Mouse (Mus musculus) kidney, postnatal 14 days (tissue): ENCODE measurements around the gene Ryr2.

ENCODE experiments used
- DNase-seq: peaks from one replicate; pipeline ENCODE4 v3.0.0; 2022; ENCODE audit warnings: mixed read lengths

The Ryr2 gene

DNA sequence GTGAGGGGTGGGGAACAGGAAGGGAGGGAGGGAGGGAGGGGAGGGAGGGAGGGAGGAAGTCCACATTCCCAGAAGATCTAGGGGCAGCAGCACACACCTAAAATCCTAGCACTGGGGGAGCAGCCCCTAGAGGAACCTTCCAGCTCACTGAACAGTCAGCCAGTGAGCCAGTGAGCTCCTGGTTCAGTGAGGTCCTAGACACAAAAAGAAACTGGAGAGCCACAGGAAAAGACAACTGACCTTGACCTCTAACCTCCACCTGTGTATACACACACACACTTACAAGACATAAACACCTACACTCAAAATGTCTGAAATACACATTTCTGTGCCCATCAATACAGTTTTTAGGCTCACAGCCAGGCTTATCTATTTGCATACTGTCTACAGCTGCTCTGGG, 173.4 kb downstream of the Ryr2 start:
- DNase-seq, result no peak

GRCm38 (mm10) chr13:11928709-11929108, 178.0 kb downstream of the Ryr2 start:
- DNase-seq, result no peak

- no peak for DNase-seq
These were observed 179.0 kb downstream of the Ryr2 start for GRCm38 (mm10) chr13:11927727-11928126.

GRCm38 (mm10) chr13:11926720-11927500, 179.8 kb downstream of the Ryr2 start:
- peak; percentile 3 for DNase-seq

GRCm38 (mm10) chr13:11926215-11926614, 180.5 kb downstream of the Ryr2 start:
- DNase-seq, result no peak

DNA sequence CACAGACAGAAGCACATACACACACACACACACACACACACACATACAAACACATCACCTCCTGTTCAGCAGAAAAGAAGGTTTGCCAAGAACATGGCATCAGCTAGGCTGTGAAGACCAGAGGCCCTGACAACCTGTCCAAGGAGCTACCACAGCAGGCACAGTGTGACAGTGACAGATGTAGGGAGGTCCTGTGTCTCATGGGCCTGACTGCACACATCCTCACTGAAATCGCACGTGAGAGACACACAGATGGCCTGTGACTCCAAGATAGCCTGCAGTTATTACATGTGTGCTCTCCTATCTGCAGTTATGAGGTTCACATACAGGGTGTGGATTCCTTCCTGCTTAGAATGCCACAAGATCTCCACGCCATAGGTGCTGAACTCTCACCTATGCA, 182.0 kb downstream of the Ryr2 start:
- no peak for DNase-seq

DNA sequence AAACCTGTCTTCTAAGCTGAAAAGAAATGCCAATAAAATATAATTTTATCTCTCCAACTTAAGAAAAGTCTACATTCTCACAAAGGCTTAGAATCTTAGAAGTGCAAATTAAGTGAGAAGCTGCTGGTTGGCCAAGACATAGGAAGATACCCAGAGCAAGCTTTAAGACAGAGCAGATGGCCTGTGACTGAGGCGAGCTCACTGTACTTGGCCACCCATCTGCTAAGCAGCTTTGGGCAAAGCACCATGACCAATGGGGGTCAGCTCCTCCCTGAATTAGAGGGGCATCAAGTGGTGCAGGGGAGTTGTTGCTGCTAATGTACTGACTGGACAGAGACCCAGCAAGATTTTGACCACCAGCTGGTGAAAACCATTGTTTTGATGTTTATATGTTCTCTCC, 186.2 kb downstream of the Ryr2 start:
- DNase-seq, result no peak

- DNase-seq, result no peak
These were observed 187.3 kb downstream of the Ryr2 start for GRCm38 (mm10) chr13:11919448-11919847.

- DNase-seq, result no peak
These were observed 191.1 kb downstream of the Ryr2 start for GRCm38 (mm10) chr13:11915619-11916018.

- no peak for DNase-seq
These were observed 192.1 kb downstream of the Ryr2 start for GRCm38 (mm10) chr13:11914682-11915081.

GRCm38 (mm10) chr13:11912208-11912607, 194.5 kb downstream of the Ryr2 start:
- no peak for DNase-seq

DNA sequence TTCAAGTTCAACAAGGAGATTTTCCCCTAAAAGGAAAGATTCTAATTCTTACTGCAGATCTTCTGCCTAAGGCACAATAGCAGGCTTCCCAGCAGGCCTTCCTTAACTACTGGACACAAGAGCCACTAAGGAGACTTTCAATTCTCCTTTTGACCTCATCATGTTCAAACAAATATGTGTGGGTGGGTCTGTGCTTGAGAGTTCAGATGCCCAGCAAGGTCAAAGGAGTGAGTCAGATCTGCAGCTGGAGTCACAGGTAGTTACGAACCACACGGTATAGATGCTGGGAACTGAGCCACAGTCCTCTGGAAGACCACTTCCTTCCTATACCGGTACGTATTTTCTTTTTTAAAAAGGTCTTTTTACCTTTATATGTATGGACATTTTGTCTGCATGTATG, 198.6 kb downstream of the Ryr2 start:
- DNase-seq, result no peak

- no peak for DNase-seq
These were observed 201.6 kb downstream of the Ryr2 start for GRCm38 (mm10) chr13:11905126-11905525.

- no peak for DNase-seq
These were observed 203.5 kb downstream of the Ryr2 start for GRCm38 (mm10) chr13:11903272-11903671.

- no peak for DNase-seq
These were observed 203.9 kb downstream of the Ryr2 start for GRCm38 (mm10) chr13:11902856-11903255.

DNA sequence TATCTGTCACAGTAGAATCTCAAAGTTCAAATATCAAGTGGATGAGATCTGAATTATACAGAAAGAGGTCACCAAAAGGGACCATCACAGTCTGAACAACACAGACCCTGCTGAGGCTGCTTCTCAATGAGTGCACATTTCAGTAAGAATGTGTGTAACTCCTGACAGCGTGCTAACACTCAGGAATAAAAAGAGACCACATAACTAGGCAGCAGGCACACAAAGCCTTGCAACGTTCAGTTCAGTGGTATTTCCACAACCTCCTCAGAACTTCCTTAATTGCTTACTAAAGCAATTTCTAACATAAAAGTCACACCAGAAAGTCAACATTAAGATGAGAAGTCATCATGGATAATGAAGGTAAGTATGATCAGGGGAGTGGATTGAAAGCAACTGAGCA, 206.1 kb downstream of the Ryr2 start:
- no peak for DNase-seq

GRCm38 (mm10) chr13:11895631-11896030, 211.1 kb downstream of the Ryr2 start:
- DNase-seq, result no peak

DNA sequence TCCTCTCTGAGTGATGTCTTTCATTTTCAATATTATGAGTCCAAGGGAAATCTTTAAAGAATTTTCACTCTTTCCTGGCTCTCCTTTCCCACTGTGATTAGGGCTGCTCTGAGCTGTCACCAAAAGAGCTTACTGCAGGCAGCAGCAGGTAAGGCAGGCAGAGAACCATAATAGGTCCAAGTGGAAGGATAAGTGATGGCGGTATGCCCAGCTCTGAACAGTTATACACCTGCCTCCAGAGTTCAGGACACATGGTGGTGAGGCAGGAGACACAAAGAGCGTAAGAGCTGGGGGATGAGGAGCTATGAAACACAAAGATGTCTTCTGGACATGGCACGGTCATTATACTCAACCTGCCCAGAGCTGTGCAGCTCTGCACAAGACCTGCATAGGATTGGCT, 215.0 kb downstream of the Ryr2 start:
- DNase-seq, result no peak

DNA sequence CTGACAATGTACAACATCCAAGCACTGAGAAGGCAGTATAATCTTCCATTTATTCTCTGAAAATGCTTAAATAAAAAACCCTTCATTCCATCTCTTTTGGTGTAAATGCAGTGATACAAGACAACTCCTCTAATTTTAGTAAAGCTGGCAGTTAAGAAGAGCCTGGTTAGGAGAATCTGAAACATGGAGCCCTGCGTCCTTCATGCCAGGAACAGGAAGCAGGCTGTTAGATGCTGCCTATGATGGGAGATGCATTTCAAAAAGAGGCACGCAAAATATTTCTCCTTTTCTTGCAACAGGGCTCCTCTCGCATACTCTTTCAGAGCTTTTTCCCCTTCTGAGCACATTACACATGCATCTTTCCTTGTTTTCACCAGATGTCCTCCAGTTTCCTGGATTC, 215.6 kb downstream of the Ryr2 start:
- no peak for DNase-seq

DNA sequence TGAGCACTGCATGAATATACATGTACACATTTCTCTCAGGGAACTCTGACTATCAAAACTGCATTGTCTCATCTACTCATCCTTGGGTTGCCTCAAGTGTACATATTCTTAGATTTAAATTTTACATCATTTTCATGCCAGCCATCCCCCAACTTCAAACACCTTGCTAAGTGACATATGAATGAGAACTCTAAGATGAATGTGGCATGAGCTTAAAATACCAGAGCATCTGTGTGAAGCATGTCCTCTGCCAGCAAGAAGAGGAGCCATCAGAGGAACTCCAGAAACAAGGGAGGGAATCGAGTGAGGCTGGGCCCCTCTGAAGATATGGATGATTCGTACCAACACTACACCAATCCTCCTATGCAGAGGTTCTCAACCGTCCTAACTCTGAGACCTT, 222.6 kb downstream of the Ryr2 start:
- no peak for DNase-seq

GRCm38 (mm10) chr13:11882359-11882758, 224.4 kb downstream of the Ryr2 start:
- no peak for DNase-seq

DNA sequence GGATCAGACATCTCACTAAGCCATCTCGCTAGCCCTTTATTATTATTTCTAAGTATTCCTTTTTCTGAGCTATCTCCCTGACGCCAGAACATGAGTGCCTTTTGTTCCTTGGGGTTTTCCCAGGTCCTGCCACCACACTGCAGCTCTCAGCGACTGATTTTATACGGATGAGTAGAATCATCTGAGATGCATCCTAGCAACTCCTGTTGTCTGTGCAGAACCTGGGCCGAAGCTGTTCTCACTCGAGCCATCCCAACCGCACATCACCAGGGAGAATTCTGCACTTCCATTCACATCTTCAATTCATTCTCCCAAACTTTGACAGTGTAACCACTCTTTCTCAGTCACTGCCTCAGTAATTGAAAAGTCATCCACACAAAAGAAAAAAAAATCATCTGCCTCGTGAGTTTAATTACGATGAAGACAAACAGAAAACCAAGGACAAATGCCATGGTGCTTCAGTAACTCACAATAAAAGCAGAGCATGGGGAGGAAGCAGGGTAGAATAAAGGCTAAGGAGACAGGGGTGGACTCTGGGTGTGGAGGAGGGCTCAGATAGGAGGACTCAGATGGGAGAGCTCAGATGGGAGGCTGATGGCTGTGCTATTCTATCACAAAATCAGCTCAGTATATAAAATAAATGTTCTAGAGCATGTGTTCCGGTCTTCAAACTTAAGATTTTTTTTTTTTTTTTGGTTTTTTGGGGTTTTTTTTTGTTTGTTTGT, 226.1 kb downstream of the Ryr2 start:
- no peak for DNase-seq

DNA sequence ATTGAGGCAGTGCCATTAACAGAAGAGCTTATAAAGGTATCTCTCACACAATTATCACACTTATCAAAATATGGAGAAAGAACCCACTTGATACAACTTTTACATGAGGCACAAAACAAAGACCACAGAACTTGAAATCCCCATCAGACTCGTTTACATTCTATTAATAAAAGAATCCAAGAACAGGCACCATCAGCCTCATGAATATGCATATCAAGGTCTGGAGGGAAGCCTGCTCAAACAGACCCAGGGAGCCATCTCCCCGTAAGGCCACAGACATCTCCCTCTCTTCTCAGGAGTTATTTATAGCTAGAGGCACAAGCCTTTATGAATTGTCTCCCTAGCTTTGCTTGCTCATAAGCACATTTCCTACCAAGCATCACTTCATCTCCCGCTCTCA, 227.7 kb downstream of the Ryr2 start:
- DNase-seq, result no peak

DNA sequence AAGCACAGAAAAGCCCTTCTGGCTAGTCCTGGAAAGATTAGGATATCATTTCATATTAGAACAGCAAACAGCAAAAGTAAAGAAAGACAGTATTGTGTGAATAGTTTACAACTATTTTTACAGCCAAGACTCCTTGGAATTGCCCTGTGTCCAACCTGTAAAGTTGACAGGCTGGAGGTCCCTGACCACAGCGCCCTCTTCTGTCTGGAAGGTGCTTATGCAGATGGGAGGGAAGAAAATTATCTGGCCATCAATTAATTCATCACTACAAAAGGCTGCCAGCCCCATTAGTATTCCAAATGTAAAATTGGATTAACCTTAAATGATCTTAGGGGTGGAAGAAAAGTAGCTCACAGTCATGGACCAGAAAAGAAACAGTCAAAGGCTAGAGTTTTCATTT, 231.9 kb downstream of the Ryr2 start:
- no peak for DNase-seq

- no peak for DNase-seq
These were observed 236.8 kb downstream of the Ryr2 start for GRCm38 (mm10) chr13:11869971-11870370.
